Mouse (Mus musculus): Measurements from ENCODE around the gene Usp17lc.

DNA sequence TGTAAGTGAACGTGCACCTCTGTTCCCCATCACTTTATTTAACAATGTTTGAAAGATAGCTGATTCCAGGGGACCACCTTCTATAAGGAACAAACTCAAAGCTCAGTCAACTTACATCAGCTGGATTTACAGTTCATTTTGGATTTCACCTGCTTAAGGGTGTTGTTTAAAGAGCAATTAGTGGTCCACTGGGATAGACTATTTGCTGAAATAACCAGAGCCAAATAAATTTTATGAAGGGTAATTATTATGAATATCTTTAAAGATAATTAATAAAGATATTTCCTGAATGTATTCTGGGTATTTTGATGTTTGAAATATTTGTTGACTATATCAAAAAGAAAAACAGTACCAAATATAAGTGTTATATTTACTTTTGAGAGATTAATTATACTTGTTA lies 30.5 kb downstream of the Usp17lc start, which contains the start of gene Olfr605:
- no peak for TF ChIP-seq CTCF (IDR thresholded peaks at IDR 0.05)
- TF ChIP-seq EP300 (IDR thresholded peaks at IDR 0.05) = no peak
